Mouse (Mus musculus): ENCODE data around the gene Thra. TPM values are rescaled to one million over a fixed set of nuclear protein-coding genes. Genes with fewer than 3 reads are reported as not detected.

Thra gene
- total and polyA plus RNA-seq, 3 experiments, result 22.0 to 50.9 TPM; not detected in 1

DNA sequence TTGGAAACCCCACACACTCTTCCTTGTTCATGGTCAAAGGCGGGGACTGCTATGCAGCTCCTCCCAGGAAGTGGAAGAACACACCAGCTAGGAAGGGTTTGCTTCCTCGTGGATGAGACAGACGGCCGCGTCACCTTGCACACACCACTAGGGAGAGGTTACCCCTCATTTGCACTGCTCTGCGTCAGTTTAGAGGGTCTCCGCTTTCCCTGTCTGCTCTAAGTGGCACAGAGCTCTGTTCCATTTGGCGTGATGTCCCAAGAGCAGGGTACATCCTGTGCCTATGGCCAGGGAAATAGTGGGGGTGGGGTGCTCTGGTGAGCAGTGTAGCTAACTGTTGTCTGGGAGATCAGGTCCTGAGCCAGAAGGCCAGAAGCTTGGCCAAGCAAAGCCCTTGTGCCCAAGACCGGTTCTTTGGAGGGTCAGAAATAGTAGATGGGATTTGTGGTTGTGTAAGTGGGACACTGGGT is 13.7 kb downstream of the Thra start:
- Histone ChIP-seq H3K79me2 (ENCODE audit: control insufficient read depth, insufficient read depth, low read length, poor library complexity) (peaks cover 6% of the 10 kb centered on the region), H3K9me3 (replicated peaks; ENCODE audit: insufficient read depth, low read length) (no peaks in the 10 kb centered on the region), H3K36me3 (ENCODE audit: control insufficient read depth in 1 of 2, insufficient read depth in 2 of 2, low read length in 2 of 2) (peaks cover 0 to 46% of the 10 kb centered on the region in 2 experiments; a peak in 3 of 4 replicates), H3K4me3 (ENCODE audit: control insufficient read depth in 1 of 2, insufficient read depth in 1 of 2, low read depth in 2 of 2, low read length in 2 of 2) (no peak overlapping the region), H3K9ac (ENCODE audit: control insufficient read depth, low read depth, low read length, poor library complexity, severe bottlenecking) (no peak overlapping the region), H3K27ac (ENCODE audit: control insufficient read depth, low read depth, low read length) (no peak overlapping the region), H3K4me1 (ENCODE audit: control insufficient read depth in 1 of 2, insufficient read depth in 2 of 2, low read length in 2 of 2) (peaks cover 48 to 56% of the 10 kb centered on the region in 2 experiments), H3K27me3 (ENCODE audit: control insufficient read depth in 1 of 2, insufficient read depth in 2 of 2, low read length in 2 of 2) (no peaks in the 10 kb centered on the region)
- peak; percentile 30 for DNase-seq (ENCODE audit: low read depth, low spot score)
- TF ChIP-seq USF1 (IDR thresholded peaks at IDR 0.05; ENCODE audit: low read depth, low read length) (no peak), MAZ (IDR thresholded peaks at IDR 0.05; ENCODE audit: low read depth, low read length) (no peak), NRF1 (IDR thresholded peaks at IDR 0.05; ENCODE audit: insufficient read depth, low read depth, low read length, poor library complexity, severe bottlenecking) (no peak), HCFC1 (IDR thresholded peaks at IDR 0.05; ENCODE audit: low read depth, low read length) (no peak), GATA1 (IDR thresholded peaks at IDR 0.05; ENCODE audit: low read depth, low read length) (no peak), SIN3A (IDR thresholded peaks at IDR 0.05; ENCODE audit: low read length) (no peak), MXI1 (IDR thresholded peaks at IDR 0.05; ENCODE audit: low read depth, low read length) (no peak), RAD21 (IDR thresholded peaks at IDR 0.05; ENCODE audit: low read depth, low read length) (no peak)

GRCm38 (mm10) chr11:98754621-98755181 is 14.3 kb downstream of the Thra start:
- DNase-seq (ENCODE audit: low read depth, low spot score), result peak; percentile 86
- Histone ChIP-seq H3K27ac (ENCODE audit: control insufficient read depth, low read depth, low read length) (0 out of 2 replicates have a peak overlapping the region, but pooled peaks have one; percentile 15), H3K79me2 (ENCODE audit: control insufficient read depth, insufficient read depth, low read length, poor library complexity) (peaks cover 6% of the 10 kb centered on the region), H3K4me1 (ENCODE audit: control insufficient read depth in 1 of 2, insufficient read depth in 2 of 2, low read length in 2 of 2) (peaks cover 48 to 56% of the 10 kb centered on the region in 2 experiments), H3K4me3 (ENCODE audit: control insufficient read depth in 1 of 2, insufficient read depth in 1 of 2, low read depth in 2 of 2, low read length in 2 of 2) (no peak overlapping the region), H3K36me3 (ENCODE audit: control insufficient read depth in 1 of 2, insufficient read depth in 2 of 2, low read length in 2 of 2) (peaks cover 0 to 46% of the 10 kb centered on the region in 2 experiments; a peak in 3 of 4 replicates), H3K9ac (ENCODE audit: control insufficient read depth, low read depth, low read length, poor library complexity, severe bottlenecking) (peak overlapping the region; percentile 22; the same call in 1 of the 2 replicates), H3K9me3 (replicated peaks; ENCODE audit: insufficient read depth, low read length) (no peaks in the 10 kb centered on the region), H3K27me3 (ENCODE audit: control insufficient read depth in 1 of 2, insufficient read depth in 2 of 2, low read length in 2 of 2) (no peaks in the 10 kb centered on the region)
- no peak for TF ChIP-seq GABPA (IDR thresholded peaks at IDR 0.05; ENCODE audit: low read depth, low read length)
- no peak for TF ChIP-seq ZKSCAN1 (IDR thresholded peaks at IDR 0.05; ENCODE audit: low read depth, low read length)
- TF ChIP-seq USF1 (IDR thresholded peaks at IDR 0.05; ENCODE audit: low read depth, low read length), result peak; percentile 89
- peak; percentile 69; the same call in 1 of the 2 replicates for TF ChIP-seq SIN3A (IDR thresholded peaks at IDR 0.05; ENCODE audit: low read length)
- no peak for TF ChIP-seq CHD1 (IDR thresholded peaks at IDR 0.05; ENCODE audit: low read depth, low read length)
- TF ChIP-seq KAT2A (conservative IDR thresholded peaks at IDR 0.05; ENCODE audit: low read depth, low read length), result 0 out of 2 replicates have a peak, but pooled peaks have one; percentile 10
- TF ChIP-seq NELFE (IDR thresholded peaks at IDR 0.05; ENCODE audit: low read depth, low read length), result no peak
- peak; percentile 60 for TF ChIP-seq MYC (IDR thresholded peaks at IDR 0.05; ENCODE audit: low read depth, low read length)
- TF ChIP-seq POLR2AphosphoS2 (IDR thresholded peaks at IDR 0.05; ENCODE audit: low read length), result no peak
- TF ChIP-seq MAZ (IDR thresholded peaks at IDR 0.05; ENCODE audit: low read depth, low read length), result peak; percentile 97
- TF ChIP-seq TCF12 (IDR thresholded peaks at IDR 0.05; ENCODE audit: low read depth, low read length), result 0 out of 2 replicates have a peak, but pooled peaks have one; percentile 16
- no peak for TF ChIP-seq MEF2A (IDR thresholded peaks at IDR 0.05; ENCODE audit: extremely low read depth, insufficient replicate concordance, low read depth, low read length, poor library complexity, severe bottlenecking)
- TF ChIP-seq MXI1 (IDR thresholded peaks at IDR 0.05; ENCODE audit: low read depth, low read length), result peak; percentile 55
- TF ChIP-seq MAFK (IDR thresholded peaks at IDR 0.05; ENCODE audit: borderline replicate concordance, low read depth, low read length), result no peak
- TF ChIP-seq ZMIZ1 (IDR thresholded peaks at IDR 0.05; ENCODE audit: low read depth, low read length), result no peak
- no peak for TF ChIP-seq MYB (IDR thresholded peaks at IDR 0.05; ENCODE audit: low read depth, low read length)
- peak in 1 of 2 experiments; percentile 54; a peak in 2 of 4 replicates for TF ChIP-seq EP300 (IDR thresholded peaks at IDR 0.05; ENCODE audit: low read depth in 1 of 2, low read length in 2 of 2)
- TF ChIP-seq ETS1 (IDR thresholded peaks at IDR 0.05; ENCODE audit: low read depth, low read length), result peak; percentile 23; the same call in 1 of the 2 replicates
- TF ChIP-seq BHLHE40 (IDR thresholded peaks at IDR 0.05; ENCODE audit: borderline replicate concordance, low read depth, low read length), result peak; percentile 78
- no peak for TF ChIP-seq JUND (IDR thresholded peaks at IDR 0.05; ENCODE audit: low read depth, low read length)
- no peak for TF ChIP-seq UBTF (IDR thresholded peaks at IDR 0.05; ENCODE audit: borderline replicate concordance, insufficient read depth, low read depth, low read length)
- TF ChIP-seq E2F4 (IDR thresholded peaks at IDR 0.05; ENCODE audit: borderline replicate concordance, low read depth, low read length), result no peak
- no peak for TF ChIP-seq POLR2A (IDR thresholded peaks at IDR 0.05; ENCODE audit: control insufficient read depth in 1 of 2, insufficient read depth in 1 of 2, low read depth in 1 of 2, low read length in 2 of 2, poor library complexity in 1 of 2)
- TF ChIP-seq ELF1 (IDR thresholded peaks at IDR 0.05; ENCODE audit: low read depth, low read length), result 0 out of 2 replicates have a peak, but pooled peaks have one; percentile 45
- peak; percentile 48 for TF ChIP-seq RAD21 (IDR thresholded peaks at IDR 0.05; ENCODE audit: low read depth, low read length)
- TF ChIP-seq NRF1 (IDR thresholded peaks at IDR 0.05; ENCODE audit: insufficient read depth, low read depth, low read length, poor library complexity, severe bottlenecking), result no peak

All from MEL (cell line).